Mouse (Mus musculus) CH12.LX (cell line): ENCODE results near the gene Catip. TPM values are rescaled to one million over a fixed set of nuclear protein-coding genes. Genes with fewer than 3 reads are reported as not detected.

ENCODE experiments used
- DNase-seq: peaks from one replicate; pipeline ENCODE4 v3.0.0-alpha.2; 2013; ENCODE audit errors: extremely low read depth
- H3K27ac ChIP-seq: 2 replicates; pipeline ENCODE4 v1.5.1; 2012; ENCODE audit warnings: low read depth, mild to moderate bottlenecking, control low read depth, moderate library complexity; ENCODE audit not compliant: insufficient read depth
- H3K27me3 ChIP-seq: replicated peaks from 2 replicates; pipeline ENCODE3; 2012; ENCODE audit warnings: inconsistent platforms
- H3K36me3 ChIP-seq, 2 experiments: replicated peaks in 1 of 2; 2 replicates each; pipeline versions ENCODE3 to v1.6.1; 2012; ENCODE audit warnings: inconsistent platforms in 1 of 2, low read length in 1 of 2, mild to moderate bottlenecking in 1 of 2, mixed read lengths in 1 of 2, moderate library complexity in 1 of 2; ENCODE audit not compliant: control insufficient read depth in 1 of 2, insufficient read depth in 1 of 2
- H3K4me1 ChIP-seq, 2 experiments: 2 replicates each; pipeline ENCODE4 v1.6.1; 2012; ENCODE audit warnings: inconsistent platforms in 1 of 2, moderate library complexity in 1 of 2; ENCODE audit not compliant: insufficient read depth in 2 of 2, control insufficient read depth in 1 of 2
- H3K4me2 ChIP-seq: 2 replicates; pipeline ENCODE4 v1.6.1; 2012; ENCODE audit warnings: low read depth, mild to moderate bottlenecking, control low read depth; ENCODE audit not compliant: poor library complexity, insufficient read depth, severe bottlenecking
- H3K4me3 ChIP-seq, 3 experiments: fragments of 150-350 bp in 1 of 3; sonication (generic) in 1 of 3; replicated peaks in 1 of 3; 2 replicates each; pipeline versions ENCODE3 to v1.5.1; 2011 to 2012; ENCODE audit warnings: low read depth in 2 of 3, low read length in 2 of 3, mild to moderate bottlenecking in 2 of 3, moderate library complexity in 2 of 3, control low read depth in 1 of 3, improper control_type of control experiment in 1 of 3, inconsistent platforms in 1 of 3, mixed read lengths in 1 of 3; ENCODE audit not compliant: poor library complexity in 1 of 3
- H3K79me2 ChIP-seq: replicated peaks from 2 replicates; pipeline ENCODE4 v1.6.1; 2012; ENCODE audit warnings: mild to moderate bottlenecking, moderate library complexity; ENCODE audit not compliant: control insufficient read depth, poor library complexity, insufficient read depth, severe bottlenecking; ENCODE audit errors: extremely low read depth
- H3K9ac ChIP-seq: 2 replicates; pipeline ENCODE4 v1.6.1; 2012; ENCODE audit warnings: low read depth, mild to moderate bottlenecking, control low read depth, moderate library complexity; ENCODE audit not compliant: insufficient read depth
- H3K9me3 ChIP-seq: replicated peaks from 2 replicates; pipeline ENCODE3; 2012; ENCODE audit warnings: low read length, inconsistent platforms, mixed read lengths
- CHD1 ChIP-seq: IDR thresholded peaks from 2 replicates; pipeline ENCODE4 v1.6.1; 2012; ENCODE audit warnings: low read depth, low read length, improper control_type of control experiment, inconsistent platforms
- CHD2 ChIP-seq: IDR thresholded peaks from 2 replicates; pipeline ENCODE4 v1.6.1; 2011; ENCODE audit warnings: low read length, improper control_type of control experiment
- E2F4 ChIP-seq: IDR thresholded peaks from 2 replicates; pipeline ENCODE4 v1.6.1; 2011; ENCODE audit warnings: low read depth, low read length, improper control_type of control experiment; ENCODE audit not compliant: insufficient replicate concordance
- ELF1 ChIP-seq: IDR thresholded peaks from 2 replicates; pipeline ENCODE4 v1.6.1; 2014; ENCODE audit warnings: low read depth, mild to moderate bottlenecking, inconsistent platforms, low read length, improper control_type of control experiment
- EP300 ChIP-seq: IDR thresholded peaks from 2 replicates; pipeline ENCODE4 v1.6.1; 2011; ENCODE audit warnings: low read length, improper control_type of control experiment
- GABPA ChIP-seq: IDR thresholded peaks from 2 replicates; pipeline ENCODE4 v1.6.1; 2012; ENCODE audit warnings: low read depth, low read length, improper control_type of control experiment, inconsistent platforms; ENCODE audit not compliant: insufficient replicate concordance
- JUN ChIP-seq: IDR thresholded peaks from 2 replicates; pipeline ENCODE4 v1.6.1; 2011; ENCODE audit warnings: low read depth, mild to moderate bottlenecking, low read length, improper control_type of control experiment, moderate library complexity; ENCODE audit not compliant: insufficient read depth
- JUND ChIP-seq: conservative IDR thresholded peaks from 2 replicates; pipeline ENCODE4 v1.6.1; 2011; ENCODE audit warnings: low read depth, low read length, improper control_type of control experiment
- MAFK ChIP-seq: IDR thresholded peaks from 2 replicates; pipeline ENCODE4 v1.6.1; 2011; ENCODE audit warnings: low read length, improper control_type of control experiment; ENCODE audit not compliant: insufficient replicate concordance
- MAX ChIP-seq: IDR thresholded peaks from 2 replicates; pipeline ENCODE4 v1.6.1; 2011; ENCODE audit warnings: low read length, improper control_type of control experiment
- MYC ChIP-seq: IDR thresholded peaks from 2 replicates; pipeline ENCODE4 v1.6.1; 2011; ENCODE audit warnings: low read depth, mild to moderate bottlenecking, improper control_type of control experiment, low read length
- NRF1 ChIP-seq: IDR thresholded peaks from 2 replicates; pipeline ENCODE4 v1.6.1; 2014; ENCODE audit warnings: low read depth, mild to moderate bottlenecking, inconsistent platforms, low read length, improper control_type of control experiment, moderate library complexity
- RAD21 ChIP-seq: IDR thresholded peaks from 2 replicates; pipeline ENCODE4 v1.6.1; 2011; ENCODE audit warnings: low read depth, mild to moderate bottlenecking, low read length, improper control_type of control experiment, moderate library complexity
- TBP ChIP-seq: conservative IDR thresholded peaks from 2 replicates; pipeline ENCODE4 v1.6.1; 2011; ENCODE audit warnings: low read depth, low read length, improper control_type of control experiment
- TCF12 ChIP-seq: IDR thresholded peaks from 2 replicates; pipeline ENCODE4 v1.6.1; 2014; ENCODE audit warnings: low read depth, mild to moderate bottlenecking, inconsistent platforms, low read length, improper control_type of control experiment
- UBTF ChIP-seq: IDR thresholded peaks from 2 replicates; pipeline ENCODE4 v1.6.1; 2012; ENCODE audit warnings: low read depth, mild to moderate bottlenecking, inconsistent platforms, low read length, improper control_type of control experiment, moderate library complexity
- USF1 ChIP-seq: IDR thresholded peaks from 2 replicates; pipeline ENCODE4 v1.6.1; 2014; ENCODE audit warnings: low read depth, mild to moderate bottlenecking, inconsistent platforms, low read length, improper control_type of control experiment
- ZKSCAN1 ChIP-seq: IDR thresholded peaks from 2 replicates; pipeline ENCODE4 v1.6.1; 2012; ENCODE audit warnings: low read depth, inconsistent platforms, low read length, improper control_type of control experiment, borderline replicate concordance
- ZNF384 ChIP-seq: IDR thresholded peaks from 2 replicates; pipeline ENCODE4 v1.6.1; 2012; ENCODE audit warnings: low read depth, low read length, improper control_type of control experiment, inconsistent platforms
- dilution Hi-C: fragments of 300-500 bp; cut with MboI; formaldehyde crosslinking; loops from 2 replicates; pipeline ENCODE4 v1.14.3; 2020; ENCODE audit warnings: low sequenced_read_pairs; ENCODE audit not compliant: extremely low pct_unique_long_range_greater_than_20kb, extremely low pct_ligation_motif_present
- in situ Hi-C: fragments of 300-500 bp; cut with MboI; formaldehyde crosslinking; loops from 3 replicates; pipeline ENCODE4 v1.14.3; 2019; ENCODE audit warnings: low sequenced_read_pairs, low pct_ligation_motif_present, low pct_unique_long_range_greater_than_20kb, mixed read lengths
- polyA plus RNA-seq: library from polyadenylated mRNA; unstranded; fragments of >175 nt; gene quantifications from 2 replicates; pipeline ENCODE4 v1.2.1, GENCODE M21; 2012; ENCODE audit warnings: low read depth; ENCODE audit not compliant: insufficient read length
- total RNA-seq, 2 experiments: library from RNA; depleted of rRNA; stranded (reverse); fragments of 300-350 nt in 1 of 2; fragments of >200 nt in 1 of 2; gene quantifications; 2 replicates each; pipeline ENCODE4 v1.2.3; 2012 to 2014

Gene Catip
- total and polyA plus RNA-seq, 3 experiments = 0.11 to 2.6 (median 0.30) TPM

- peak overlapping the region; percentile 63 for H3K9ac ChIP-seq
- dilution Hi-C loops = no loop called here
- TF ChIP-seq NRF1 (no peak), TBP (no peak), ZNF384 (no peak), MAX (no peak), RAD21 (no peak), CHD2 (no peak), ZKSCAN1 (no peak), CHD1 (no peak), MAFK (no peak), ELF1 (no peak), UBTF (no peak), USF1 (no peak), JUN (no peak), E2F4 (no peak), JUND (no peak), GABPA (no peak)
- H3K9me3 ChIP-seq = peaks cover 11% of the 10 kb centered on the region
- H3K4me3 ChIP-seq = peak overlapping the region; percentile 66 to 81 (median 80)
- H3K79me2 ChIP-seq = peaks cover 71% of the 10 kb centered on the region
- peaks cover 29 to 68% of the 10 kb centered on the region in 2 experiments for H3K4me1 ChIP-seq
- no peak for DNase-seq
- peaks cover 22 to 56% of the 10 kb centered on the region in 2 experiments for H3K36me3 ChIP-seq
- H3K27me3 ChIP-seq = no peaks in the 10 kb centered on the region
- peak overlapping the region; percentile 72 for H3K27ac ChIP-seq
- in situ Hi-C loops = no loop called here
- H3K4me2 ChIP-seq = peak overlapping the region; percentile 87
Measured at GRCm38 (mm10) chr1:74335033-74335432, 26.9 kb upstream of the Catip start.

GRCm38 (mm10) chr1:74335436-74336170 is 26.3 kb upstream of the Catip start:
- H3K27me3 ChIP-seq = no peaks in the 10 kb centered on the region
- no peak for DNase-seq
- peaks cover 17% of the 10 kb centered on the region for H3K9me3 ChIP-seq
- TF ChIP-seq TCF12 = no peak
- TF ChIP-seq CHD2 = no peak
- no peak for TF ChIP-seq UBTF
- no peak for TF ChIP-seq ZKSCAN1
- no peak for TF ChIP-seq RAD21
- peak; percentile 41; the same call in 1 of the 2 replicates for TF ChIP-seq CHD1
- no peak for TF ChIP-seq EP300
- no peak for TF ChIP-seq MYC
- TF ChIP-seq, all 38 proteins: peak for 1
- H3K27ac ChIP-seq = peak overlapping the region; percentile 72; the same call in 1 of the 2 replicates
- H3K4me2 ChIP-seq = peak overlapping the region; percentile 87
- H3K9ac ChIP-seq = peak overlapping the region; percentile 63
- in situ Hi-C loops = no loop called here
- H3K36me3 ChIP-seq = peaks cover 28 to 62% of the 10 kb centered on the region in 2 experiments
- peaks cover 35 to 68% of the 10 kb centered on the region in 2 experiments for H3K4me1 ChIP-seq
- H3K79me2 ChIP-seq = peaks cover 77% of the 10 kb centered on the region
- peak overlapping the region; percentile 66 to 81 (median 80) for H3K4me3 ChIP-seq
- dilution Hi-C loops = no loop called here
